Mouse (Mus musculus): ENCODE results near the gene Pacrg.

DNA sequence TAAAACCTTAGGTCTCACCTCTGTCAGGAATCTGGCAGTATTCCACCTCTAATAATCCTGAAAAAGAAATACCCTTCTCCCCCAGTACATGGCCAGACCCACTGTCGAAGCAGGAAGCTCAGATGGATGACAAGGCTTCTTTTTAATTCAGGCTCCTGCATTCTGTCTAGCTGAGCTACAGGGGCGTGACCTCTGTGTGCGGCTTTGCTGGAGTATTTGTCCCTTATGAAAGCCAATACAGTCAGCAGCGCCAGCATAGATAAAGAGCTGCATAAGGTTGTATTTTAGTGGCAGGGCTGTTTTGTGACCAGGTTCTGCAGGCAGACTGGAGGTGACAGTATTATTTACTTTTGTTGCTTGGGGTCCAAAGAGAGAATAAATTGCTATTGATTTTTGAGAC is 47.8 kb upstream of the Pacrg start:
- TF ChIP-seq CTCF (IDR thresholded peaks at IDR 0.05; ENCODE audit: low read depth) (no peak), EP300 (optimal IDR thresholded peaks at IDR 0.05) (no peak)

All from stomach, postnatal 0 days (tissue).